Mouse (Mus musculus) thymus, adult 2 months (tissue): ENCODE measurements around the gene Epsti1. TPM values are rescaled to one million over a fixed set of nuclear protein-coding genes. Genes with fewer than 3 reads are reported as not detected.

Experiments
- DNase-seq: peaks from one replicate; pipeline ENCODE4 v3.0.0; 2021
- H3K27ac ChIP-seq: fragments of 200-500 bp; 2 replicates; pipeline ENCODE4 v1.5.1; 2012; ENCODE audit warnings: low read length, control low read depth; ENCODE audit not compliant: control insufficient read depth, insufficient read depth
- H3K27me3 ChIP-seq: fragments of 200-500 bp; 2 replicates; pipeline ENCODE4 v1.6.1; 2012; ENCODE audit warnings: mild to moderate bottlenecking, low read length, moderate library complexity, mixed read lengths; ENCODE audit not compliant: control insufficient read depth, insufficient read depth
- H3K36me3 ChIP-seq: fragments of 200-500 bp; 2 replicates; pipeline ENCODE4 v1.6.1; 2012; ENCODE audit warnings: mild to moderate bottlenecking, low read length, moderate library complexity; ENCODE audit not compliant: control insufficient read depth, insufficient read depth
- H3K4me1 ChIP-seq: fragments of 200-500 bp; replicated peaks from 2 replicates; pipeline ENCODE4 v1.6.1; 2012; ENCODE audit warnings: low read length; ENCODE audit not compliant: control insufficient read depth, insufficient read depth
- H3K4me3 ChIP-seq: fragments of 200-500 bp; 2 replicates; pipeline ENCODE4 v1.5.1; 2012; ENCODE audit warnings: mild to moderate bottlenecking, low read length, control low read depth, moderate library complexity; ENCODE audit not compliant: control insufficient read depth, insufficient read depth
- CTCF ChIP-seq: fragments of 200-500 bp; IDR thresholded peaks from 2 replicates; pipeline ENCODE4 v1.5.1; 2012; ENCODE audit warnings: mild to moderate bottlenecking, control low read depth, low read length, moderate library complexity, borderline replicate concordance; ENCODE audit not compliant: control insufficient read depth, poor library complexity, insufficient read depth; ENCODE audit errors: extremely low read depth
- POLR2A ChIP-seq: fragments of 200-500 bp; IDR thresholded peaks from 2 replicates; pipeline ENCODE4 v1.6.1; 2012; ENCODE audit warnings: mild to moderate bottlenecking, low read length, control low read depth, moderate library complexity; ENCODE audit not compliant: control insufficient read depth, poor library complexity, insufficient read depth; ENCODE audit errors: extremely low read depth
- WGBS: fragments of 180-500 bp; shearing (Covaris S2); methylation state at CpG from one replicate; pipeline ENCODE4 v1.1.7; 2018; 5-methylcytosine and 5-hydroxymethylcytosine counted together
- polyA plus RNA-seq: library from polyadenylated mRNA; depleted of rRNA; stranded (reverse); fragments of >200 nt; gene quantifications from 2 replicates; pipeline ENCODE4 v1.2.3, GENCODE M21; 2012

Epsti1 gene
- polyA plus RNA-seq, 1 experiment, result 48.6 TPM

- no peak for TF ChIP-seq POLR2A
- TF ChIP-seq CTCF, result no peak
- Histone ChIP-seq H3K4me1 (no peaks in the 10 kb centered on the region), H3K27ac (no peak overlapping the region), H3K36me3 (no peaks in the 10 kb centered on the region), H3K4me3 (no peak overlapping the region), H3K27me3 (no peaks in the 10 kb centered on the region)
- 95% methylated on average over 4 of the region's 4 CpGs for WGBS
- no peak for DNase-seq
Observed at GRCm38 (mm10) chr14:78004486-78004885, 100.4 kb downstream of the Epsti1 start.

DNA sequence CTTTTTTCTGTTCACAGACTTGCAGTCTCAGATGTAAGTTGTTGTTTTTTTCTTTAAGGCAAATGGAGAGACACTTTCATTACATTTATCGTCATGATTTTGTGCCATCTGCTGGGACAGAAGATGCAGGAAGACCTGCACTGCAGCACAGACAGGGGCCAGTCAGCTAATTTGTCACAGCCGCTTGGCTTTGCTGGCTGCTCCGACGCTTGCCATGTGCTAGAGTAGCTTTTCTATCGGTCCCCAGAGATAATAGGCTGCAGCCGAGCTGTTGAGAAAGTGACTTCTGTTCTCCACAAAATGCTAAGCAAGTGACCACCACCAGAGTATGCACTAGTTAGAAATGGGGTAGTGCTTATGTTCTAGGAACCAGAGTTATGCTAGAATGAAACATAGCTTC, 104.0 kb downstream of the Epsti1 start:
- H3K36me3 ChIP-seq, result no peaks in the 10 kb centered on the region
- TF ChIP-seq CTCF (no peak), POLR2A (no peak)
- no peaks in the 10 kb centered on the region; the same call in 1 of the 2 replicates for H3K4me1 ChIP-seq
- no peak overlapping the region for H3K4me3 ChIP-seq
- no peak overlapping the region for H3K27ac ChIP-seq
- DNase-seq, result no peak
- 82% methylated on average over 6 of the region's 6 CpGs for whole genome bisulfite sequencing
- H3K27me3 ChIP-seq, result no peaks in the 10 kb centered on the region; the same call in 1 of the 2 replicates

- 68% methylated on average over 10 of the region's 10 CpGs for whole genome bisulfite sequencing
- no peak overlapping the region for H3K27ac ChIP-seq
- H3K36me3 ChIP-seq, result no peaks in the 10 kb centered on the region
- no peak for DNase-seq
- H3K4me3 ChIP-seq, result no peak overlapping the region
- no peaks in the 10 kb centered on the region; the same call in 1 of the 2 replicates for H3K27me3 ChIP-seq
- TF ChIP-seq CTCF (no peak), POLR2A (no peak)
- H3K4me1 ChIP-seq, result no peaks in the 10 kb centered on the region; the same call in 1 of the 2 replicates
Observed at GRCm38 (mm10) chr14:78011808-78012207, 107.8 kb downstream of the Epsti1 start.

DNA sequence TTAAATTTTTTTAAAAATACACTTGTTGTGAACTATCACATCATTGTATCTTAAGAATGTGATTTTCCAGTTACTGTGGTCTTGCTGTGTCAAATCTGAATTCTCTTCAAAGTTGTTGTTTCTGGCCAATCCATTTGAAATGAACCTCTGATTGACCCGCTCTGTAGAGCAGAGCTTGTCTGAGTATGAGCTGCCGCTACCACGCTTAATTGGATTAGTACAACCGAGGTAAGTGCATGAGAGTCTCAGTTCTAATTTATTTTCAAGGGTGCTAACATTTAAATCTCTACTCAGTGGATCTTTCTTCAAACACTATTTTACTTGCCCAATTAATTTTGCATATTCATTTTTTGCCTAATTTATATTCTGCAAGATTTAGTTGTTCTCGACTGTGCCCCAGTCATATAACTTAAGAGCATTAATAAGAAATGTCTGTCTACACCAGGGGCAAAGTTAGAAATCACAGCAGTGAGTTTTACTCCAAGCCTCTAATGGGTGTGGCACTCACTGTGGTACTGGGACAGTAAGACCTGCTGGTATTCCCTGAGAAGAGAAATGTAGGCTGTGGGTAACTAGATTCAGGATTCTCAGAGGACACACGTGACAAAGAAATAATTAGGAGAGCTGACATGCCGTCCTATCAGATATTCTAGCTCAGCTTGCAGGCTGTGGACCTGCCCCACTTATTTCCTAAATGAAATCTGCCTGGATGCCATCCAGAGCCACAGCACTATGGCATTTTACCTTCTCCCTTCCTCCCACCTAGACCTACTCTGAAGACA, 111.7 kb downstream of the Epsti1 start:
- 92% methylated on average over 7 of the region's 7 CpGs for whole genome bisulfite sequencing
- Histone ChIP-seq H3K27me3 (no peaks in the 10 kb centered on the region; the same call in 1 of the 2 replicates), H3K4me3 (no peak overlapping the region), H3K36me3 (no peaks in the 10 kb centered on the region), H3K4me1 (no peaks in the 10 kb centered on the region; the same call in 1 of the 2 replicates), H3K27ac (no peak overlapping the region)
- TF ChIP-seq CTCF (no peak), POLR2A (no peak)
- no peak for DNase-seq

GRCm38 (mm10) chr14:78016398-78016797, 112.4 kb downstream of the Epsti1 start:
- DNase-seq, result no peak
- WGBS, result 90% methylated on average over 4 of the region's 4 CpGs
- Histone ChIP-seq H3K4me3 (no peak overlapping the region), H3K4me1 (no peaks in the 10 kb centered on the region), H3K36me3 (no peaks in the 10 kb centered on the region), H3K27ac (no peak overlapping the region), H3K27me3 (no peaks in the 10 kb centered on the region)
- no peak for TF ChIP-seq CTCF
- TF ChIP-seq POLR2A, result no peak

GRCm38 (mm10) chr14:78019935-78020334, 115.9 kb downstream of the Epsti1 start:
- no peak overlapping the region for H3K27ac ChIP-seq
- H3K36me3 ChIP-seq, result no peaks in the 10 kb centered on the region
- no peak overlapping the region for H3K4me3 ChIP-seq
- H3K4me1 ChIP-seq, result no peaks in the 10 kb centered on the region
- TF ChIP-seq CTCF, result no peak
- TF ChIP-seq POLR2A, result no peak
- WGBS, result 71% methylated on average over 8 of the region's 8 CpGs
- DNase-seq, result no peak
- H3K27me3 ChIP-seq, result no peaks in the 10 kb centered on the region

- Histone ChIP-seq H3K27me3 (no peaks in the 10 kb centered on the region), H3K27ac (no peak overlapping the region), H3K4me3 (no peak overlapping the region), H3K36me3 (no peaks in the 10 kb centered on the region), H3K4me1 (no peaks in the 10 kb centered on the region)
- WGBS, result 65% methylated on average over 8 of the region's 8 CpGs
- TF ChIP-seq CTCF (no peak), POLR2A (no peak)
- no peak for DNase-seq
Observed at GRCm38 (mm10) chr14:78038876-78039275, 134.8 kb downstream of the Epsti1 start.
